In genomic region chr16:79901467-79901866, GRCm38 (mm10) we compare ENCODE assay signal across 17 mouse cellular contexts.
A peak's percentile ranks its signal among the peaks of the same experiment; 100 is the strongest.
DNase-seq lines count a peak whose midpoint lies in the region; ATAC-seq and TF ChIP-seq lines count a peak whose summit lies in the region.
"Had no signal": no experiment of that assay in that cellular context is flagged by ENCODE, and none has a peak within 500 bp of the region (broad histone marks: within the 10 kb centered on the region; RNA-seq: fewer than 3 reads in every experiment).

No protein-coding gene starts in this region.

- WGBS in hindbrain, postnatal 0 days = 67% methylated on average over 2 of the region's 2 CpGs
- 70% methylated on average over 2 of the region's 2 CpGs for WGBS in hindbrain, embryonic 16.5 days
- WGBS in midbrain, postnatal 0 days = 51% methylated on average over 2 of the region's 2 CpGs
- 73% methylated on average over 2 of the region's 2 CpGs for WGBS in midbrain, embryonic 15.5 days

- H3K4me1 ChIP-seq in hindbrain, postnatal 0 days (ENCODE audit: insufficient read depth, low read length) = no peaks in the 10 kb centered on the region
- no peaks in the 10 kb centered on the region for H3K4me1 ChIP-seq in hindbrain, embryonic 16.5 days (ENCODE audit: control insufficient read depth, insufficient read depth, low read depth, low read length)
- H3K4me1 ChIP-seq in midbrain, postnatal 0 days (ENCODE audit: insufficient read depth, low read length) = no peaks in the 10 kb centered on the region
- H3K4me1 ChIP-seq in midbrain, embryonic 15.5 days = no peaks in the 10 kb centered on the region
- H3K4me1 ChIP-seq: forebrain, embryonic 15.5 days; hindbrain, embryonic 10.5 days; kidney, embryonic 15.5 days; midbrain, embryonic 12.5 days had no signal

- H3K27ac ChIP-seq in hindbrain, postnatal 0 days = no peak overlapping the region
- H3K27ac ChIP-seq in hindbrain, embryonic 16.5 days (ENCODE audit: low read depth, low read length) = no peak overlapping the region
- no peak overlapping the region for H3K27ac ChIP-seq in midbrain, postnatal 0 days (ENCODE audit: low read depth, low read length)
- no peak overlapping the region for H3K27ac ChIP-seq in midbrain, embryonic 15.5 days
- H3K27ac ChIP-seq: forebrain, embryonic 15.5 days; hindbrain, embryonic 10.5 days; kidney, embryonic 15.5 days; liver, embryonic 14.5 days; midbrain, embryonic 12.5 days had no signal

- H3K36me3 ChIP-seq in hindbrain, postnatal 0 days (ENCODE audit: insufficient read depth, low read length) = no peaks in the 10 kb centered on the region
- H3K36me3 ChIP-seq in hindbrain, embryonic 16.5 days (ENCODE audit: control insufficient read depth, insufficient read depth, low read length) = no peaks in the 10 kb centered on the region
- H3K36me3 ChIP-seq in midbrain, postnatal 0 days (ENCODE audit: insufficient read depth, low read length) = no peaks in the 10 kb centered on the region
- no peaks in the 10 kb centered on the region for H3K36me3 ChIP-seq in midbrain, embryonic 15.5 days (replicated peaks)
- H3K36me3 ChIP-seq: forebrain, embryonic 15.5 days; G1E; hindbrain, embryonic 10.5 days; kidney, embryonic 15.5 days; midbrain, embryonic 12.5 days had no signal

- H3K4me3 ChIP-seq in hindbrain, postnatal 0 days (ENCODE audit: low read length) = no peak overlapping the region
- H3K4me3 ChIP-seq in hindbrain, embryonic 16.5 days (ENCODE audit: low read length) = no peak overlapping the region
- no peak overlapping the region for H3K4me3 ChIP-seq in midbrain, postnatal 0 days (ENCODE audit: low read depth, low read length)
- no peak overlapping the region for H3K4me3 ChIP-seq in midbrain, embryonic 15.5 days
- H3K4me3 ChIP-seq: forebrain, embryonic 15.5 days; hindbrain, embryonic 10.5 days; kidney, embryonic 15.5 days; midbrain, embryonic 12.5 days; myocyte had no signal

- H3K4me2 ChIP-seq in hindbrain, postnatal 0 days (ENCODE audit: low read depth, low read length) = no peak overlapping the region
- no peak overlapping the region for H3K4me2 ChIP-seq in hindbrain, embryonic 16.5 days (ENCODE audit: low read length)
- H3K4me2 ChIP-seq in midbrain, postnatal 0 days (ENCODE audit: low read depth, low read length, poor library complexity, severe bottlenecking) = no peak overlapping the region
- H3K4me2 ChIP-seq in midbrain, embryonic 15.5 days = no peak overlapping the region
- H3K4me2 ChIP-seq: forebrain, embryonic 15.5 days; kidney, embryonic 15.5 days; midbrain, embryonic 12.5 days had no signal

- H3K9me3 ChIP-seq in hindbrain, postnatal 0 days (ENCODE audit: low read length) = no peaks in the 10 kb centered on the region
- no peaks in the 10 kb centered on the region for H3K9me3 ChIP-seq in hindbrain, embryonic 16.5 days (ENCODE audit: control insufficient read depth, low read length)
- H3K9me3 ChIP-seq in midbrain, postnatal 0 days (ENCODE audit: low read length) = no peaks in the 10 kb centered on the region
- no peaks in the 10 kb centered on the region for H3K9me3 ChIP-seq in midbrain, embryonic 15.5 days
- H3K9me3 ChIP-seq: forebrain, embryonic 15.5 days; G1E; hindbrain, embryonic 10.5 days; kidney, embryonic 15.5 days; midbrain, embryonic 12.5 days had no signal

- no peak overlapping the region for H3K9ac ChIP-seq in hindbrain, postnatal 0 days (replicated peaks; ENCODE audit: low read length)
- H3K9ac ChIP-seq in hindbrain, embryonic 16.5 days (ENCODE audit: low read depth, low read length) = no peak overlapping the region
- no peak overlapping the region for H3K9ac ChIP-seq in midbrain, postnatal 0 days (replicated peaks; ENCODE audit: low read length, poor library complexity, severe bottlenecking)
- H3K9ac ChIP-seq in midbrain, embryonic 15.5 days = no peak overlapping the region
- H3K9ac ChIP-seq: forebrain, embryonic 15.5 days; kidney, embryonic 15.5 days; liver, embryonic 14.5 days; midbrain, embryonic 12.5 days had no signal

- peak; percentile 62 for DNase-seq in hindbrain, postnatal 0 days (ENCODE audit: low spot score)
- DNase-seq in midbrain, postnatal 0 days (ENCODE audit: low spot score) = peak; percentile 56
- peak; percentile 44 for DNase-seq in adipocyte (ENCODE audit: low spot score)
- no peak for DNase-seq in cerebellum, adult 8-10 months
- DNase-seq in right cerebral cortex, postnatal 10 days (ENCODE audit: low spot score in 2 of 2) = no peak
- DNase-seq: cerebellum, postnatal 25 days; gastrocnemius, postnatal 36 days; thymus, postnatal 25 days had no signal

- ATAC-seq in hindbrain, postnatal 0 days = no peak
- ATAC-seq in hindbrain, embryonic 16.5 days = no peak
- no peak for ATAC-seq in midbrain, postnatal 0 days (ENCODE audit: low FRiP score)
- no peak for ATAC-seq in midbrain, embryonic 15.5 days (replicated peaks)
- ATAC-seq: forebrain, embryonic 15.5 days had no signal

- peak; percentile 42 for TF ChIP-seq CTCF in hindbrain, postnatal 0 days (IDR thresholded peaks at IDR 0.05; ENCODE audit: low read depth)
- TF ChIP-seq CTCF in midbrain, postnatal 0 days (IDR thresholded peaks at IDR 0.05) = peak; percentile 66

- H3K27me3 ChIP-seq in hindbrain, postnatal 0 days (ENCODE audit: insufficient read depth, low read length) = no peaks in the 10 kb centered on the region
- H3K27me3 ChIP-seq in hindbrain, embryonic 16.5 days (replicated peaks; ENCODE audit: control insufficient read depth, insufficient read depth, low read length) = no peaks in the 10 kb centered on the region
- H3K27me3 ChIP-seq in midbrain, postnatal 0 days (ENCODE audit: insufficient read depth, low read length) = no peaks in the 10 kb centered on the region
- no peaks in the 10 kb centered on the region for H3K27me3 ChIP-seq in midbrain, embryonic 15.5 days (replicated peaks)
- H3K27me3 ChIP-seq: forebrain, embryonic 15.5 days; kidney, embryonic 15.5 days; midbrain, embryonic 12.5 days had no signal

Comparison
In these comparisons a context has a peak if more than half of its experiments do, and no peak if none do; other contexts are left out.
1. DNase-seq: peak in hindbrain, postnatal 0 days (single experiment), midbrain, postnatal 0 days (single experiment) and adipocyte (single experiment); none in cerebellum, adult 8-10 months (single experiment) and right cerebral cortex, postnatal 10 days (0 of 2).